Mouse (Mus musculus): ENCODE measurements at regions not wholly inside any gene's neighbourhood (a gene's known extent, or its start where the extent isn't known, plus 50 kb on each side); places are given as distances from the start of the nearest gene placed in this dataset.
"Not testable (repeated sequence)": the region's sequence is repeated elsewhere in the genome, so short reads cannot be mapped to it uniquely, and the experiment has no call there.

DNA sequence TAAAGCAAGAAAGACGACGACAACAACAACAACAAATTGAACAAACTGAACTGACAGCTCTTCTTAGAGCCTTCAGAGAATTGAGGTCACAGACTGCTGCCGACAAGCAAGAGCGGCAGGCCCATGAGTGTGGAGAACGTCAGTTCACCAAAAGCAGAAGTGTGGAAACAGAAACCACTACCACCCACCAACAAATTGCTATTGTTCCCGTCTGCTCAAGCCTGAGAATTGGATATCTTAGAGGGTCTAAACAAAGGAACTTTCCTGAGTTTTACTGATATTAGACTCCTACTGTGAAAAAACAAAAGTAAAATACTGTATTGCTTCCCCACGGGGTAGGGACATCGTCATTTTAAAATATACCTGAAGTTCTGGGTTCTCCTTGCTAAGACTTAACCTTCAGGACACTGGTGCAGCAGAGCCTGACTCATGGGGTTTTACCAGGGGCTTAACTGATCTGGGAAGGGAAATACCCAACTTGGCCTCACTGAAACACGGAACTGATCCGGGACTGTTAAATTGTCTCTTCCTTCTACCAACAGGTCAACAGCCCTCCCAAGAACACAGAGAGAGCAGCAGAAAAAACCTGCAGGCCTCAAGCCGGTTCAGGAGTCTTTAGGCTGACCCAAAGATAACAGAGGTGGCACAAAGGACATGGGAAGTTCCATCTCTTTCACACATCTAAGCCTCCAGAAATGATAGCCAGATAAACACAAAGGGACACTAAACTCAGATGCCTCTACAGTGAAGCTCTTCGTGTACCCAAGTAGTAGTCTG is 238.1 kb downstream of the Gm5426 start:
- DNase-seq: no peak

DNA sequence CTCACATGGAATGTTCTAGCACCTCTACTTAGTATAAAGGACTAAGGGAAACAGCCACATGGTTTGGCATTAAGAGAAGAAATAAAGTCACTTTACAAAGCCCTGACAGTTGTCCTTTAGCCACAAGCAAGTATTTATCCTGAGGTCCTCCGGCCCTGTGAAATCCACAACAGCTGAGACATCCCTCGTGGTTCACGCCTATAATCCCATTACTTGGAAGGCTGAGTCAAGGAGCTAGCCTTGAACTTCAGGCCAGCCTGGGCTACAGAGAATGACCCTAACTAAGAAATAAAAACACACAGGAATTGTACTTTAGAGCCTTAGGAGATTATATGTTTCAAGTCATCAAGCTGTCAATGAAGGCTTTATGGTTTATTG is 238.7 kb downstream of the Gm5426 start:
- DNase-seq: no peak

DNA sequence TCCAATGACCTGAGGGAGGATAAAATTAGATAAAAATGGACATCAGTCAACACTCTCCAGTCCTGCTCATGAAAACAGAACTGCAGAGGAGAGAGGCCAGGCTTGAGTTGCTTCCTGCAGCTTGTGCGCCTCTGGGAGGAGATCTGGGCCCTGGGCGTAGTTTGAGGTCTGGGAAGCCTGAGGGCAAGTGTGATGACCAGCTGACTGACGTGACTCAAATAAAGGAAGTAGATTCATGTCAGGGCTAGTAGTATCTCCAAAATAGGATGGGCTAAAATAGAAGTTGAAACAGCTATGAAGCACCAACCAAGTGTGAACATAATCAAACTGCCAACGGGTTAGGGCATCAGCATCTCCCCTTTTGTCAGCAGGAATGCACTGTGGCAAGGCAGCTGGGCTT is 239.3 kb upstream of the Btg1 start:
- DNase-seq: no peak

DNA sequence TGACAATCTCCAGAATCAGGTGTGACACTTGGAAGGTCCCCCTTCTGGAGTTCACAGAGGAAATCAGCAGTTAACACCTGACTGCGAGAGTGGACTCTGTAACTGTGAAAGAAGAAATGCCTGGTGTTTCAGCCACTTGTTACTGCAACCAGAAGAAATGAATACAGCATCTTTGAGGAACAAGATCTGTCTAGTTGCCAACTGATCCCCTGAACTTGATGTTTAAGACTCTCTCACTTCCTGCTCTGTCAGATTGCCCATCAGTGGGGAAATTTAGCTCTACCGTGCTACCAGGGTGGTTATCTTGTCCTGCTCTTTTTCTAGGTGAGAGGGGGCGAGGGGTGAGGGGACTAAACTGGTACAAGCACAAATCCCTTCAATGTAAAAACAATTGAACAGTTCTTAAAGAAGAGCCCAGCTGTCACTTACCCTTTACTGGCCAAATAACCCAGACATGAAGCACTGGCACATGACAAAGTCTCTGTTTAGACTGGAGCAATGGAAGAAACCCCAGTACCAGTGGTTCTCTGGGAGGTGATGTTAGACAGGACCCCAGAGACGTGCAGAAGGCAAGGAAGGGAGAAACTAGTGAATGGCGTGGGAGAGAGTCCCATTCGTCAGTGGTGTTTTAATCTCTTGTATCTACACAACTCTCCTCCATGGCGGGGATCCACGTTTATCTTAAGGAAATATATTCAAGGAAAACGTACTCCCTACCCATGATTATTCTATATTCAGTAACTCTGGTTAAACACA is 237.6 kb upstream of the Btg1 start:
- DNase-seq: no peak

DNA sequence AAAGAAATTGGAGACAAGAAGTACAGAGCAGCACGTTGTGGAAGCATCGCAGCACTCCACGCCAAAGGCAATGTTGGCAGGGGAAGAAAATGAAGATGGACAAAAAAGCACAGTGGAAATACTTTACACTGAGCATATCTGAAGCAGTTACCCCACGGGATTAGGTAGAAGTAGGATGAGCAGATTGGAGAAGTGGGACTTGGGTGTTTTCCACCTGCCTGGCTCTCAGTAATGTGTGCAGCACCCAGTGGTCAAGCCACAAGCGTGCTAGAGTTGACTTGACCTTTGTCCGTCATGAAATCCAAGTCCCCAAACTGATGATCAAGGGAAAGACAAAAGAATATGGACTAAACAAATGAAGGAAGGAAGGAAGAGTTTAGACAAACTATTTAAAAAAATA is 235.1 kb upstream of the Btg1 start:
- no peak for DNase-seq

DNA sequence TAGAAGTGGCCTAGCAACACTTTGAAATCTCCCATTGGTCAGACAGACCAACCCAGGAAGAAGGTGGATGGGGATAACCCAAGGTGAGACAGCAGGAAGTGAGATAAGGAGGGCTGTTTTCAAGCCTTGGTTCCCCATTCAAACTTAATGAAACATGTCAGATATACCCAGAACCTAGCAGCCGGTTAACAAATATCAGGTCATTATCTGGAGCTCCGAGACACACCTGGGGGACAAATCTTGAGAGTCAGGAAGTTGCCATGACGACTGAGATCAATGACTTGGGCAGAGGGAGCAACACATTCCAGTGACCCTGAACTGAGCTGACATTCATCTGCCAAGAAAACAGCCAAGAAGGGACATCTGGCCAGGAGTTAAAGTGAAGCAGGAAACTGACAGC is 225.1 kb upstream of the Btg1 start:
- DNase-seq: no peak

DNA sequence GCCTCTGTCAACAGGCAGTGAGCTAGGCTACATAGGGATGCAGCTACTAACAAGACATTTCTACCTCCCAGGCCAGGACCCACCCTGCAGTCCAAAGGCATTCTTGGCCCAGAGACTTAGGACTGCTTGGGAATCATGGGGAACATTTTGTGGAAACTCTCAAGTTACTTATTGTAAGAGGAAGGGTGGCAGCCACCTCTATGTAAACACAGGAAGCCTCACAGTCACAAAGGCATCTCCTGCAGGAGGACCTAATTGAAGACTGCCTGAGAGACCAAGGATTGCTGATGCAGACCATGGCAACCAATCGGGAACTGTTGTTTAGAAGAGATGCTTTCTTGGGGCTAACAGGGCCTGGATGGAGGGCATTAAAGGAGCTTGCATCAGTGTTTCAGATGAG is 224.0 kb upstream of the Btg1 start:
- DNase-seq: no peak

DNA sequence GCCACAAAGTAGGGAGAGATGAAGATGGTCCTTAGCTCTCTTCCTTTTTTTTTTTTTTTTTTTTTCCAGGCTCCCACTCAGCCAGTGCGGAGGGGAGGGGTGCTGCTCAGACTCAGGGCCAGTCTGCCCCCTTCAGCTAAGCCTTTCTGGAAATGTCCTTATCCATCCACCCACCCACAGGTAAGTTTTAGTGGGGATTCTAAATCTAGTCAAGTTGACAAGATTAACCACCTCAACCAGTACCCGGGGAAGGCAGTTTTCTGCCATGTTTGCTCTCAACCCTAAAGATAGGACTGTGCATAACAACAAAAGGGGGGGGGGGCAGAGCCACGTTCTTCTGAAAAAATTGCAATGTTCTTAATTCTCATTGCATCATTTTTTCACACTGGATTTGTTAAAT is 222.6 kb upstream of the Btg1 start:
- DNase-seq: no peak

DNA sequence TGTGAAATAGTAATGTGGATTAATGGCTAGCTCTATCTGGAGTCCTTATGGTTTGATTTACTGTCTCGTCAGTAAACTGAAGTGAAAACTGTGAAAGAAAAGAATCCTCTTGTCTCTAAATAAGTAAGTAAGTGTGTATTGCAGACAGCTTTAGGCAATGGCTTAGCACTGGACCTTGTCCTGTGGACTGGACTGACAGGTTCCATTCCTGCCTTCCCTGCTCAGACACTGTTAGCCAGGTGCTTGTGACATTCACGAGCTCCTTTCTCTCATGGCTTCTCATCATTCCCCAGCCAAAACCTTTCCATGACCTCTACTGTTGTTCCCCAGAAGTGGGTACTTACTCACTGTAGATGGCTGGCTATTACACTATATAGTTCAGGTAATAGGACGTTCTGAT is 221.8 kb upstream of the Btg1 start:
- DNase-seq: no peak

DNA sequence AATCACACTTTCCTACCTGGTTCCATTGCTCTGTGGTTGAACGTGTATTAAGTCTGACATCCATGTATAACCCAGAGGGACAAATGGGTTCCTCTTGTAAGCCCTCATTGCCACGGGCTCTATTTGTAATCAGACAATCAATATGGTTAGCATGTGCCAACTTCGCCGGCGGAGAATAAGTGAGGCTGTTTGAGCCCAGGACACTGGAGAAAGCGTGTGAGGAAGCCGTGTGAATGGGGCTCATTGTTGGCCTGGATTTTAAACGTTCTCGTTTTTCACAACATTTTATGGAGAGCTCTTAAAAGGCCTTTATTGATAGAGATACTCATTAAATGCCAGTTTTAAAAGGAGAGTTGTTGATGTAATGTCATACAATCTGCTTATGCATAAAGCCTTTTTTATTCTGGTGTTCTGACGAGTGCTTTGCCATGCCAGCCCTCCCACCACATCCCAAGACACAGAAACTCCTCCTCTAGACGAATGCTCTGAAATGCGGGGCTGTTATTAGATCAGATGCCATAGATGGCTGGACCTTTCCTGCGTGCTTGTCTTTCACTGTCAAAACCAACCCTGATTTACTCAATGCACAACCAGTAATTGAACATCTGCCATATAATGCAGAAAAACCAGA is 218.8 kb upstream of the Btg1 start:
- DNase-seq: peak; percentile 9

DNA sequence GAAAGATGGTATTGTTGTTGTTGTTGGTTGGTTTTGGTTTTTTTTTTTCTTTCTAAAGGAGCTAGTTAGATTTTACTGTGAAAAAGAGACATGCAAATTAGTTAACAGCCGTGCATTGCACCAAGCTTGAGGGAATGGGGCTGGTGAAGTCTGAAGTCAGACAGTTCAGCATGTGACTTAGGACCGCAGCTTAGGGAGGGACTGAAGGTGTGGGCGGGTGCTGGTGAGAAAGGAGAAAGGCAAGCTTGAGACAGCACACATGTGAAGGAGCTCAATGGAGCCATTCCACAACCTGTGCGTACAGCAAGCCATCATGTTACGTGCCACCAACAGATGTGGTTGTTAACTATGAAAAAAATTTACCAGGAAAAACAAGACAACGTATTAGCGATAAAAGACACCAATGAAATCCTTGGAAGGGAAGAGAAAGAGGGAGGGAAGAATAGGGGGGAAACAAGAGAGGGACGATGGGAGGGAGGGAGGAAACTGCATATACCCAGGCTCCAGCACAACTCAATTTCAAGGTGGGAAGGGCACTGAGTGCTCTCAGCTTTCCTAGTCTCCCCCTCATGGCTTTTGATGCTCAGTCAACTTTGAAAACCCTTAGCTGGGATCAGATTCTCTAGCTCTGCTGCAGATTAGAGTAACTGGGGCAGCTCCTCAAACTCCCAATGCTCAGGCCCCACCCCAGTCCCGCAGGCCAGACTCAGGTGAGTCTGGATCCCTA is 218.1 kb upstream of the Btg1 start:
- DNase-seq: no peak

DNA sequence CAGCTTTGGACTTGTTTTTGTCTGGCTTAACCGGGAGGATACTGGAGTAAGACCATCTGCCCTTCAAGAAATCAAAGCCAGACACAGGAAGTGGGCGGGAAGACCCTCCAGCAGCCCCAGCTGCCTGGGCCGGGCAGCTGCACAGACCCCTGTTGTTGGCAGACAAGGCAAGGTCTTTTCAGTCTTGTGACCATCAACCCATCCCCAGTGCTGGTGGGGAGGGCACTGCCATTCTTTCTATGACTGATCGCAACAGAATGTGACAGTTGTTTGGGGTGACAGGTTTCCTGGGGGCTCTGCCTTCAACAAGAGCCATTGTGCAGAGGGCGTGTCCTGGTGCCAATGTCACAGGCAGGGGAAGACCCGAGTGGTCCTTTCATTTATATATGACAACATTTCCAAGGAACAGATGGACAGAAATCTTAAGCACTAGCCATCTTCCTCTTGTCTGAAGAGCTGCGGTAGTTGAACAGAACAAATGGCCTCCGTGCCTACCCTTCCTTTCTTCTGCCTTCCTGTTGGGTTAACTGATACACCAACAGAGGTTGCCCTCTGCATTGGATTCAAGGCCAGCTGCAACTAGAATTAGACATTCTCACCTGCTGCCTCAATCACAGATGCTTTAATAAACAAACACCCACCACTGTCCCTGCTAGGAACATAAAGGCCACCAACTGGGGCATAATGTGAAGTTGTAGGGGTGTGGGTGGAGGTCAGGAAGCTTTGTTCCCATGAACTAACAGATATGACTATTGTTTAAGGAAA is 217.0 kb upstream of the Btg1 start:
- no peak for DNase-seq

DNA sequence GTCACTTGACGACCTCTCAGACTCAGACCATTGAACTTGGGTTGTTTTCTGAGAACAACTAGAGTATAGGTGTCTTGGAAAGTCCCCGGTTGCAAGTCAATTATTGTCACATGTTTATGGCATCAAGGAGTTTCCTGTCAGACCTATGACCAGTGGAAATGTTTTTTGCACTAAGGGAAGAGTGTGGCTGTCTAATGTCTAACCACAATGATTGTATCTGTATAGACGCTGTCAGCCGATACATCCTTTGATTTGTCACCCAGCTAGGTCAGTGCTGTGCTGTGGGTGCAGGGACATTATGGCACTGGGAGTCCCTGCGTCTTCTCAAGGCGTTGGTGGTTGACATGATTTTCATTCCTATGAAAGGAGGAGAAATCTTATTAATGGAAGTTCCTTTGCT is 216.0 kb upstream of the Btg1 start:
- DNase-seq: no peak

DNA sequence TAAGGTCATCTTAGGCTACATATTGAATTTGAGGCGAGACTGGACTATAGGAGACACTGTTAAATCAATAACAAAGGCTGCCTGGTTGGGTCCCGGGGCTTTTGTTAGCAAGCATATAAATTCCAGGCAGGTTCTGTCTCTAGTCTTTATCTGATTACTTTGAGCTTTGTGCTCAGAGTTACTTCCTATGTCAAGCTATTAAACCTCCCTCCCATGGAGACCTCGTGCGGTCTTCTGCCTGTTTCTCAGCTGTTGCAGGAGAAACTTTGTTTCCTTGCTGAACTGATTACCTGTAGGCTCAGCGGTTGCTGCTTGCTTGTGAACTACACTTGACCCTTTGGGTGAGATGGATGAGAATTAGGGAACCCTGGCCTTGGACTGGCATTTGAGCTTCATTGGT is 210.5 kb upstream of the Btg1 start:
- no peak for DNase-seq

DNA sequence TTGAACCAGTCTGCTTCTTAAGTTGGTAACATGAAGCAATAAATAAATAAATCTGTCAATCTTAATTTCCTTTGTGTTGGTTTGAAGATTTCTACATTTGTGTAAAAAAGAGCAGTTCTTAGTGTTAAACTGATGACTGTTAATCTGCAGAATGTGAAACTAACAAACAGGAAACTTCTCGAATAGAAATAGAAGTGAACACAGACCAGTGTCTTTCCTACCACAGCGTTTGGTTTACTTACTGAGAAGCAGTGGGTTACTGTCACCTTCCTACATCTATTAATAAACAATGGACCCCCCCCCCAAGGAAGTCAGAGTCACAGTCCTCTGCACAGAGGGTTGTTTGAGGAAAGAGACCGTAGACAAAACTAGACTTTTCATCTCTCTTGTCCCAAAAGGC is 209.0 kb upstream of the Btg1 start:
- no peak for DNase-seq

DNA sequence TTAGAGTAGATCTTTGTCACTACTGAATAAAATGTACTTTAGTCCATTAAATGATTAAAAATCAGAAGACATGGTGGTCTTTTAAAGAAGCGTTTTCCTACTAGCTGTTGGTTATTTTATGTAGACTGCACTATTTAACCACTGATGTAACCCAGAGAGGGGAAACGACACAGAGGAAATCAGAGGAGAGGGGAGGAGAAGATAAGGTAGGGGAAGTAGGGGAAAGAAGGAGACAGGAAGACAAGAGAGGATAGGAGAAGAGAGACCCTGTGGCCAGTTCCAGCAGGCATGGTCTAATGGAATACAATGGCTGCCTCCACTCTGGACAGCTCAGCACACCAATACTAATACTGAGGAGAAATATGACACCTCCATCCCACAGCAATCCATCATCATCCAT is 208.6 kb upstream of the Btg1 start:
- no peak for DNase-seq

DNA sequence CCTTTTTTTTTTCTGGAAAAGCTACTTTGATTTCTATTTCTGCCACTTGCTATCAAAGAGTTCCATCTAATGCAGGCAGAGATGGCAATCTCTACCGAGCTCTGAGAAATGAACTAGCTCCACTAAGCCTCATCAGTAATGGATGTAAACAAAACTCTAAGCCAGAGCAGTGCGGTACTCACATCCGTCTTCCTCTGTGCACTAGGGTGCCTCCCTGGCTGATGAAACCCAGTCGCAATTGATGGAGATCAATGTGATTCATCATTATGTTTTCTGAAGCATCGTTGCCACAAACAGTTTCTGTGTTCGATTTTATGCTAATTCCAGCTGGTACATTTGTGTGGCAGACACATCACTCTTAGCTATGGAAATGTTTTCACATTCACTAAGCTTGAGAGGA is 206.8 kb upstream of the Btg1 start:
- no peak for DNase-seq

DNA sequence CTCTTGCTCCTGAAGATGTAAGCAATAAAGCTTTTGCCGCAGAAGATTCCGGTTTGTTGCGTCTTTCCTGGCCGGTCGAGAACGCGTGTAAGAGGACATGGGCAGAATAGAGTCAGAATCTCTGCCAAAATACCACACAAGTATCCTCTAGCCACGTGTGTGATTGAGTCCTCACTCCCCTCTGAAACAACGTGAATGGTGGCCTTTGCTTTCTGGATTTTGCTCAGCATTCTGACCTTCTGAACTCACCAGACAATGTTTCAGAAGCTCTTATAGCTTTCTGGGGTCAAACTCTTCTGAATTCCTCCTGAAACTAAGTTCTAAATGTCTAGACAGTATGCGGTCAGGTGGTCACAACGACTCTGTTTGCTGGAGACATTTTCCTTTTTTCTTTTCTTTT is 202.0 kb upstream of the Btg1 start:
- no peak for DNase-seq

DNA sequence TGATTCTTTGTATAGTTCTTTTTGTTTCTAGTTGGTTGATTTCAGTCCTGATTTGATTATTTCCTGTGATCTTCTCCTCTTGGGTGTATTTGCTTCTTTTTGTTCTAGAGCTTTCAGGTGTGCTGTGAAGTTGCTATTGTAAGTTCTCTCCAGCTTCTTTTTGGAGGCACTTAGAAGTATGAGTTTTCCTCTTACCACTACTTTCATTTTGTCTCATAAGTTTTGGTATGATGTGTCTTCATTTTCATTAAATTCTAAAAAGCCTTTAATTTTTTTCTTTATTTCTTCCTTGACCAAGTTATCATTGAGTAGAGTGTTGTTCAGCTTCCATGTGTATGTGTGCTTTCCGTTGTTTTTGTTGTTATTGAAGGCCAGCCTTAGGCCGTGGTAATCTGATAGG is 195.3 kb upstream of the Btg1 start:
- not testable (repeated sequence) for DNase-seq

DNA sequence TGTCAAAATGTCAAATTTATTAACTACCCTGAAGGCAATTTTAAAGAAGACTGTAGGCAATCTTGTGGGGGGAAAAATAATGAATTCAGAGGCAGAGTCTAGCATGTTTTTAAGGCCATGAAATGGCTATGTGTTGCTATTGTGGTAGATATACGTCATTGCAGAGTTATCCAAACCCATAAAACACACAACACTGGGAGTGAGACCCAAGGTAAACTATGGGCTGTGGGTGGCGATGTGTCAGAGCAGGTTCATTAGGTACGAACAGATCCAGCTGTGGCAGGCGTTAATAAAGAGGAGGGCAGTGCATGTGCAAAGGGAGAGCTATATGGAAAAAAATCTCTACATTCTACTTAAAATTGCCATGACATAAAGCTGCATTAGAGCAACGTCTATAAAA is 189.4 kb upstream of the Btg1 start:
- no peak for DNase-seq

DNA sequence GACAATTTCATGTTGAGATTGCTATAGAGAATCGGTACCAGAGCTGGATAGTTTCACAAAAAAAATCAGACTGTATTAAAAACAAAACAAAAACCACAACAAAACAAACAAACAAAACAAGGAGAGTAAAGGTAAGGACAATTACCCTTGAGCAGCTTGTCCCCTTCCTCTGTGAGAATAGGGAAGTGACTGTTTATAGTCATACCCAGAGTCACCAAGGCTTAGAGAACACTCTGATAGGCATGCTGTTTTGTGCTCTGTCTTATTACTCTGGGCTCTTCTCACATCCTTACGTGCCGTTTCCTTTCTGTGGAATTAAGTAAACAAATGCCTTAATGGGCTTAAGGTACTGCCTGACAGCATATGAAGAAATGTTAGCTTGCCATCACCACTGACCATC is 186.7 kb upstream of the Btg1 start:
- no peak for DNase-seq

DNA sequence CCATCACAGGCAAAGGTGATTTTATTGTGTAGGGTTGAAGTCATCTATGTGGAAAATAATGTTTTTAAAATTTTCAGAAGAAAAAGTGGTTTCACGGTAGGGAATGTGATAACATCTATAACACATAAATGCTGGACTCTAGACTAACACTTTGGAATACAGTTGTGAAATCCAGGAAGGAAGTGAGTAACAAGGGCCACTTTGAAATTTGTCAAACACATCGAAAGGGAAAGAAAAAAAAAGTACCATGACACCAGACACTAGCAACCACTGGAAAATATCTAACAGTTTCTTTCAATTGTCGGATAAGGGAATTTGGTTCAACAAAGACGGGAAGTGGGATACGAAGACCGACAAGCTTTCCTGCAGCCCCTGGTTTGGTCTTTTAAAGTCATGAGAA is 181.7 kb upstream of the Btg1 start:
- DNase-seq: no peak

Data from right cerebral cortex, adult 18-20 months (tissue).